Mouse (Mus musculus) brain, embryonic 18.5 days (tissue): ENCODE measurements around the gene Dse.
A peak's percentile ranks its signal among the peaks of the same experiment; 100 is the strongest.

ENCODE experiments used
- DNase-seq: peaks from one replicate; pipeline ENCODE4 v3.0.0-alpha.2; 2012; ENCODE audit warnings: low read depth, low spot score

The Dse gene

DNA sequence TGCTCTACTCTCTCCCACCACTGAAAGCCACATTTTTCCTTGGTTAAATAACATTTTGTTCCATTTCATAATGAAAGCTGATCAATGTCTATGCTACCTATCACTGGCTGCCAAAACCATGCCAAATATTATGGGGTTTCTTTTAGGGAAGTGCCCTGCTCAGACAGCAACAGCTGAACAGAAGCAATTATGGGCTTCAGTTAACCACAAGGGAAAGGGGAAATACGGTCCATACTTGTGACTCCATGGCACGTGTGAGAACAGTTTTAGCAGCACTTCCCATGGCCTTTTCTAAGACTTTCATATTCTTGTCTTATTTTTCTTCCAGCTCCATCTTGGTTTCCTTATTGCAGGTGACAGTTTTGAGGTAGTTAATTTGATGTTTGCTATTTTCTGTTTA is 76.2 kb downstream of the Dse start:
- DNase-seq = no peak

DNA sequence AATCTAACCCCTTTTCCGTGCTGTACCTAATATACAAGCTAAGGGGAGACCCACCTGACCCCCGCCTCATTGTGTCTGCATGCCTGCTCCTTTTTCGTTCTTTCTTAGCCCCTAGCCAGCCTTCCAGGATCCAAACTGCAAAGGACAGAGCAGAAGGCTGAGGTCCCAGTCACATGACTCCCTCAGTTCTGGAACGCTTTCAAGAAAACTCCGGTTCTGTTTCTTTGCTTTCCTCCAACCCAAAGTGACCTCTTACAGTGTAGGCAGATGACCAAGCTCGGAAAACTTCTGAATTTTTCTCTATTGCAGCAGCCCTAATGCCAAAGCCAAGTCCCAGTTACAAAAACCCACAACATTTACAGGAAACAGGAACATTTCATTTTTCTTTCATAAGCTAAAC is 79.1 kb downstream of the Dse start:
- DNase-seq = no peak

DNA sequence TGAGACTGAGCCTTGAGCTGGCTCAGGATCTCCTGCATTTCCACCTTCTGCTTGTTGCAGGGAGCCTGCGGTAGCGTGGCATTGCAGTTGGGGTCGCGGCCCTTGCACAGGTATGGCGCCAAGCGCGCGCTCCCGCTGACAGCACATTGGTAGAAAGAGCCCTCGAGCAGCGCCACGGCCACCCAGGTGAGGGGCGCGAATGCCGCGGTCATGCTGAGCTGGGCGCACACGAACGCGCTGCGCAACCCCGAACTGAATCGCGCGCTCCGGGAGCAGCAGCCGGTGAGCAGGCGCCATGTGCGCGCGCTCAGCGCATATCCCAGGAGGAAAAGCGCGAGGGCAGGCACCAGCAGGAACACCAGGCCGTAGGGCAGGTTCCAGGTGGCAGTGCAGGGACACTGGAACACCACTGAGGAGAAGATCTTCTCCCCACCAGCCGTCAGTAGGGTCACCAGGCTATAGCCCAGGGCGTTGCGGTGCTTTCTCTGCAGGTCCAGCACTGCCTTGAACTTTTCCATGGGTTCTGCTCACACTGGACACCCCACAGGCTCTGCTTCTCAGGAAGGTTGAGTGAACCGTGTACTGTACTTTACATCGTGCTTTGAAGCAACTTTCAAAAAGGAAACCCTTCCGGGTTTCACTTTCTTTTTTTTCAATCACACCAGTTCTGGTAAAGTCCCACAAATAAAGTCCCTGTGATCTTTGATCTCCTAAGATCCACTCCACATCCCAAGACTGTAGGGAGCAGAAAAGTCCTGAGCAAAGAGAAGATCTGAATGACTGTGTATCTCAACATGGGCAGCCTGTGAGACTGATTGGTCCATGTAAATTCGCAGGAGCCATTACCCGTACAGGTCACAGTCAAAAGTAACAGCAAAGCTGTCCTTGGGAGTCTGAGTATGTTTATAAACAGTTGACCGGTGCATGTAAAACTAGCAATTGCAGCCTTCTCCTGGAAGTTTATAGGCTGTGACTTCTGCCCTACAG is 79.8 kb downstream of the Dse start, which contains the start of gene Calhm6:
Calhm6 (minus strand) TSS at position 593 of the 987 bp plus-strand sequence.
- peak; percentile 4 for DNase-seq

DNA sequence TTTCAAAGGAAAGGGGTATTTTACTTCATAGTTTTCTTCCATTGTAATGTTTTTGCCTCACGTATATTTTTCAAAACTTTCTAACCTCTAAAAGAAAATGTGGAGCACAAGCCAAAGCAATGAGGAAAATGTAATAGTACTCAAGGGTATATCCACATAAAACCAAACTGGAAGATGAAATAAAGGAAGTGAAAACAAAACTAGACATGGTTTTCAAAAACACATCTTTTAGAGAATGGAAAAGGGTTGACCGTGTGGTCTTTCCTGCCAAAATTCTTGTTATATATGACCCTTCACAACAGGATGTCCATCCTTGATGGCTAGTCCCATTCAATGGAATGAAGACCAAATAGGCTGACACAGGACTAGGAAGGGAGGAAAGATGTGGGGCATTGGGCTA is 89.1 kb downstream of the Dse start:
- DNase-seq = no peak

DNA sequence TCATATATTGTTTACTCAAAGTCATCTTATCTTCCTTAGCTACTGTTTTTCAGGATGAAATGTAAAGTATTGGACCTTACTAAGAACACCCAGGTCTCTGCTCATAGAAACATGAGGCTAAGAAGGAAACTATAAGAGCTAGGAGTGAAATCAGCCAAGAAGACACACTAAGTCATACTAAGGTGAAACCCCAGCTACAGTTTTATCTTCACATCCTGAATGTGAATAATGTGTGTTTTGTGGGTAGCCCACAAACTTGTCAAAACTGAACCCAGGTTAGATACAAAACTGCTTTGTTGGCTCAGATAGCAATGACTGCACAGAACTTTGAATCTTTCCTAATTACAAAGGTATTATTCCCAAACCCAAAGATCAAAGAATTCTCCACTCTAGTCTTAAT is 89.7 kb downstream of the Dse start:
- no peak for DNase-seq

DNA sequence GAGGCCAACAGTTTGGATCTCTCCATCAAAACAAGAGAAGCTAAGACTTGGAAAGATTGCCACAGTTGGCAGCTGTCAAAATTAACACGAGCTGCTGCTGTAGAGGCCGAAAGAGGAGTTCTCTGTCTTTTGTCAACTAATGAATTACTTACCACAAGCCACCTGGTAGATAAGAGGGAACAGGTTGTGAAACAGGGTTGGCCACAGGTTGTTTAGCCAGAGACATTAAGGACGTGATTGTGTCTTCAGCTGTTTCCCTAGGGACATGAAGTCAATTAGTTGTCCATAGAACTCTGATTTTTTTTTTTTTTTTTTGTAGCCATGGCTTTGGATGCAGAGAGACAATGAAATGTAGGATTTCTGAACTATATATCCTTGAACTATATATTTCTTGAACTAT is 90.4 kb downstream of the Dse start:
- DNase-seq = no peak

DNA sequence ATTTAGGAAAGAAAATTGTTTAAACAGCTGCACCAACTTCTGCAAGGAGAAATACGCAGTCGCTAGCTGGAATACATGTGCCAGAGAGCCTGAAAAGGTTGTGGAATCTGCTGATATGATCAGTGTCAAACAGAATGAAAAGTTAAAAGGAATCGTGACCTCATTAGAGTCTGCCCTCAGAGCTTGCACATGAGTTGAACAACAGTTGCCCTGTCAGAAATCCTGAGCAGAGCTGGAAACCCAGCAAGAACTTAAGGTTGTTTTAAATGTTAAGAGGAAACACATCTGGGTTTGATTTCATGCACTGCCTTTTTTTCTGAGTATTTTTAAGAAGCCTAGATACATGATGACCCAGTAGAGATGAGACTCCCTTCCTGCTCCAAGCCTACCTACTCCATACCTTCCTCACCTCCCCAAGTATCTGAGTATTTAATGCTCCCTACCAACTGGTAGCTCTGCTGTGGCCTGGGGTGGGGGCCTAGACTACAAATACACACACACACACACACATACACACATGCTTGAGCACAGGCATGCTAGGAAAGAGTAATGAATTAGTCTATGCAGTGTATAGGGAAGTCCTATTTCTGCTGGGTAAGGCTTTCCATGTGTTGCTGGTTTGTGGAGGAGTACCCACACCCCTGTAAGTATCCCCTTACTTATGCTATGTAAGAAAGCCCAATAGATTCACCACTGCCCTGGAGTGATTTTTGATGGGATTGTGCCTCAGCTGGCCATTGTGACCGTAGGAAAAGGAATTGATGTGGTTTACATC is 95.4 kb downstream of the Dse start:
- DNase-seq = no peak

DNA sequence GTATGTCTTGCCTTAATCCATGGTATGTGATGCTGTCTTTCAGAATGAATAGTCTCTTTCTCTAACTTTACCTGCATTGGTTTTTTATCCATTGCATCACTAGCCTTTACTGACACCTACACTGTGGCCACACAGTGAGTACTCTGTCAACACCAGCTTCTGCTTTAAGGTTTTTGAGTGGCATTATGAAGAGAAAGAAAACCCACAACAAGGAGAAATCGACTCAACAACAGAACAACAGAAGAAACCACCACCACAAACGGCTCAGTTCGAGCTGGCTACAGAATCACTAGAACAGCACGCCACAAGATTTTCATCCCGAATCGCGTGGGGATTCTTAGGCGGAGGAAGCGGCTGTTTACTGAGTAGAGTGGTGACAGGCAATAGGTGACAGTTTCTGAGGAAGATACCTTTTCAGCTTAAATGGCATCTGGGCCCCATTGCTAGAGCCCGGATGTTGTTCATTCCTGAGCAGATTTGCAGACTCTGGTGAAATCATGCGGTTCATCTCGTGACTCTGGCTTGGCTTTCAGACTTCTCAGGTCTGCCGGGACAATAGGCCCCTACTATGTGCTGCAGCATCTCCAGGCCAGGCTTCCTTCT is 96.6 kb downstream of the Dse start:
- no peak for DNase-seq
